Mouse (Mus musculus): ENCODE results near the gene Rab5if.

GRCm38 (mm10) chr2:156894496-156895265, 31.8 kb downstream of the Rab5if start:
- TF ChIP-seq CTCF (IDR thresholded peaks at IDR 0.05; ENCODE audit: borderline replicate concordance, control insufficient read depth, extremely low read depth, insufficient read depth, low read length, poor library complexity) (no peak), POLR2A (IDR thresholded peaks at IDR 0.05; ENCODE audit: control insufficient read depth, extremely low read depth, insufficient read depth, low read length, poor library complexity) (no peak)
